Mouse (Mus musculus) hindbrain, postnatal 0 days (tissue): ENCODE measurements around the gene Cers6. TPM values are rescaled to one million over a fixed set of nuclear protein-coding genes. Genes with fewer than 3 reads are reported as not detected.

ENCODE experiments used
- ATAC-seq: fragments of 200-750 bp; cut with Nextera tagmentation; 2 replicates; pipeline ENCODE4 v1.8.0; 2017; ENCODE audit warnings: mild to moderate bottlenecking, moderate TSS enrichment, moderate library complexity
- DNase-seq: peaks from one replicate; pipeline ENCODE4 v3.0.0-alpha.2; 2015; ENCODE audit warnings: low spot score
- H3K27ac ChIP-seq: fragments of 300-500 bp; sonication (generic); 2 replicates; pipeline ENCODE4 v1.5.1; 2014; ENCODE audit warnings: mild to moderate bottlenecking
- H3K27me3 ChIP-seq: fragments of 300-500 bp; sonication (generic); 2 replicates; pipeline ENCODE4 v1.6.1; 2014; ENCODE audit warnings: low read length, mixed read lengths; ENCODE audit not compliant: insufficient read depth
- H3K36me3 ChIP-seq: fragments of 300-500 bp; sonication (generic); 2 replicates; pipeline ENCODE4 v1.6.1; 2014; ENCODE audit warnings: low read length, mixed read lengths; ENCODE audit not compliant: insufficient read depth
- H3K4me1 ChIP-seq: fragments of 300-500 bp; sonication (generic); 2 replicates; pipeline ENCODE4 v1.6.1; 2014; ENCODE audit warnings: antibody characterized with exemption, low read length, mixed read lengths; ENCODE audit not compliant: insufficient read depth
- H3K4me2 ChIP-seq: fragments of 300-500 bp; sonication (generic); 2 replicates; pipeline ENCODE4 v1.6.1; 2014; ENCODE audit warnings: low read depth, mild to moderate bottlenecking, low read length, moderate library complexity, mixed read lengths
- H3K4me3 ChIP-seq: fragments of 300-500 bp; sonication (generic); 2 replicates; pipeline ENCODE4 v1.5.1; 2014; ENCODE audit warnings: low read length
- H3K9ac ChIP-seq: fragments of 300-500 bp; sonication (generic); replicated peaks from 2 replicates; pipeline ENCODE4 v1.6.1; 2014; ENCODE audit warnings: mild to moderate bottlenecking, low read length, moderate library complexity, mixed read lengths
- H3K9me3 ChIP-seq: fragments of 300-500 bp; sonication (generic); 2 replicates; pipeline ENCODE4 v1.6.1; 2016; ENCODE audit warnings: low read length, mixed read lengths
- CTCF ChIP-seq: IDR thresholded peaks from 2 replicates; pipeline ENCODE4 v1.5.1; 2016; ENCODE audit warnings: antibody characterized with exemption, control low read depth, low read depth
- WGBS: fragments of 180-500 bp; shearing (Covaris S2); extraction: QIAGEN DNeasy Blood & Tissue Kit; methylation state at CpG from one replicate; pipeline ENCODE4 v1.1.7; 2014; 5-methylcytosine and 5-hydroxymethylcytosine counted together
- polyA plus RNA-seq: library from polyadenylated mRNA; unstranded; fragments of >200 nt; fragmentation: Nextera tagmentation; extraction: Ambion mirVana; gene quantifications from 2 replicates; pipeline ENCODE4 v1.2.1, GENCODE M21; 2015
- total RNA-seq: library from RNA; depleted of rRNA; stranded (reverse); fragments of >200 nt; gene quantifications from 2 replicates; pipeline ENCODE4 v1.2.3, GENCODE M21; 2014

Gene Cers6
- total and polyA plus RNA-seq, 2 experiments from 2014 or later: 25.8 to 58.7 TPM

DNA sequence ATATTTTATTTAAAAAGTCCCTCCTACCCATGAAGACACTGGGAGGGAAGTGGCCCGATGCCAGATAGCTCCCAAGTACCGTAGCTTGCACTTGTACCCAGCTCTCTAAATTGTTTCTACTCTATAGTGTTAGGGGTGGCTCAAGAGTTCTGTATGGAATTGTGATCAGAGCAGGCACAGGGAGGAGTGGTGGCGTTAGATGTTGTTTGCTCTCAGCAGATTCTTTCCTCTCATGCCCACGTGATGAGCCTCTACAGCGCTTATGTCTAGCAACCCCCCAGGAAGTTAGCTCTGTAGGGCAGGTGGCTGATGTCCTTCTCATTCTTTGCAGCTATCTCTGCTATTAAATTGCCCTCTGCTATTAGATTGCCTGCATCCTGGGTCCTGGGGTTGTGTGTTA, 98.8 kb downstream of the Cers6 start:
- Histone ChIP-seq H3K9ac (no peak overlapping the region), H3K4me1 (0 out of 2 replicates have a peak, but pooled peaks cover 5% of the 10 kb centered on the region), H3K27ac (no peak overlapping the region), H3K27me3 (no peaks in the 10 kb centered on the region), H3K4me2 (no peak overlapping the region), H3K9me3 (no peaks in the 10 kb centered on the region), H3K4me3 (no peak overlapping the region), H3K36me3 (no peaks in the 10 kb centered on the region)
- no peak for ATAC-seq
- TF ChIP-seq CTCF: no peak
- 87% methylated on average over 5 of the region's 5 CpGs for WGBS
- no peak for DNase-seq

DNA sequence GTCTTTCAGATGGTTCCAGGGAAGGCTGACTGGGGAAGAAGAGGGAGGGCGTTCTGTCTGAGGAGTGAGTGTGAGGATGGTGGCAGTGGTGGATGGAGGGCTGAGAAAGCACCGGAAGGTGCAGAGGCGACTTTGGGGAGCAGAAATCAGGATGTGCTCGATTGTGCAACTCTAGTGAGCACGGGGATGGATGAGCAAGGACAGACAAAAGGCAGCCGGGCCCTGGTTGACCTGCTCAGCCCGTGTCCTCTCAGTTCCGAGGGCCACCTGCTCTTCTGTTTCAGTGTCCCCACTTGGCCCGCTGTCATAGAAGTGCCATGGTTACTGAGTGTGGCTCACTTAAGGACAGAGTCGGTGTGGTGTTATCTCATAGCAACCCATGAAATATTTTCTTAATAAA, 99.4 kb downstream of the Cers6 start:
- no peak for TF ChIP-seq CTCF

GRCm38 (mm10) chr2:68966360-68966759, 105.1 kb downstream of the Cers6 start:
- DNase-seq: no peak
- Histone ChIP-seq H3K27me3 (no peaks in the 10 kb centered on the region), H3K9ac (no peak overlapping the region), H3K4me3 (no peak overlapping the region), H3K4me1 (no peaks in the 10 kb centered on the region), H3K36me3 (no peaks in the 10 kb centered on the region), H3K27ac (no peak overlapping the region), H3K4me2 (no peak overlapping the region), H3K9me3 (no peaks in the 10 kb centered on the region)
- TF ChIP-seq CTCF: no peak
- ATAC-seq: no peak; the same call in 1 of the 2 replicates
- WGBS: 52% methylated on average over 1 of the region's 1 CpGs

More for the DNA sequence above, 99.4 kb downstream of the Cers6 start:
- DNase-seq: no peak
- WGBS: 89% methylated on average over 10 of the region's 10 CpGs
- Histone ChIP-seq H3K4me1 (0 out of 2 replicates have a peak, but pooled peaks cover 5% of the 10 kb centered on the region), H3K27me3 (no peaks in the 10 kb centered on the region), H3K9ac (no peak overlapping the region), H3K36me3 (no peaks in the 10 kb centered on the region), H3K4me3 (no peak overlapping the region), H3K4me2 (no peak overlapping the region), H3K27ac (no peak overlapping the region), H3K9me3 (no peaks in the 10 kb centered on the region)
- ATAC-seq: no peak

GRCm38 (mm10) chr2:68968028-68968427, 106.8 kb downstream of the Cers6 start:
- no peaks in the 10 kb centered on the region for H3K36me3 ChIP-seq
- no peak for TF ChIP-seq CTCF
- no peak overlapping the region for H3K4me2 ChIP-seq
- H3K27me3 ChIP-seq: no peaks in the 10 kb centered on the region
- WGBS: 87% methylated on average over 8 of the region's 8 CpGs
- ATAC-seq (no peak), DNase-seq (no peak)
- H3K9ac ChIP-seq: no peak overlapping the region
- no peak overlapping the region for H3K27ac ChIP-seq
- no peaks in the 10 kb centered on the region for H3K9me3 ChIP-seq
- no peaks in the 10 kb centered on the region for H3K4me1 ChIP-seq
- H3K4me3 ChIP-seq: no peak overlapping the region

- Histone ChIP-seq H3K27me3 (no peaks in the 10 kb centered on the region), H3K4me1 (no peaks in the 10 kb centered on the region), H3K4me3 (no peak overlapping the region), H3K9ac (no peak overlapping the region), H3K27ac (no peak overlapping the region), H3K4me2 (no peak overlapping the region), H3K36me3 (no peaks in the 10 kb centered on the region), H3K9me3 (no peaks in the 10 kb centered on the region)
- WGBS: 83% methylated on average over 5 of the region's 5 CpGs
- DNase-seq (no peak), ATAC-seq (no peak)
- TF ChIP-seq CTCF: no peak
Observed at GRCm38 (mm10) chr2:68971840-68972239, 110.6 kb downstream of the Cers6 start.

DNA sequence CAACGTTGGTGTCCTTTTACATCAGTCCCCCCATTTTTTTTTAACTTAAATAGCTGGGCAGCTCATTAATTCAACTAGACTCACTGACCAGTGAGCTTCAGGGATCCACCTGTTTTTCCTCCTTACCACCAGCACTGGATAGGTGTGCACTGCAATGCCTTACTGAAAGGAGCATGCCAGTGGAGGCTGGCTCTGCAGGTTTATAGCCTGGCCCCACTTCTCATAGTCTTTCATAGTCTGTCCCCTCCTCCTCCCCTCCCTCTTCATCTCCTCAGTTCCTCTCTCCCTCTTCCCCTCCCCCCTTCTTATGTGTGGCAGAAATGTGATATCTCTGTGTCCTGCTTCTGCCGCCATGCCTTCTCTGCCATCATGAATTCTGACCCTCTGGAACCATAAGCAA, 112.5 kb downstream of the Cers6 start:
- 81% methylated on average over 2 of the region's 2 CpGs for WGBS
- H3K36me3 ChIP-seq: no peaks in the 10 kb centered on the region
- DNase-seq (no peak), ATAC-seq (no peak)
- no peak overlapping the region for H3K4me2 ChIP-seq
- H3K9me3 ChIP-seq: no peaks in the 10 kb centered on the region
- H3K9ac ChIP-seq: no peak overlapping the region
- no peak overlapping the region for H3K27ac ChIP-seq
- TF ChIP-seq CTCF: no peak
- no peaks in the 10 kb centered on the region for H3K4me1 ChIP-seq
- no peak overlapping the region for H3K4me3 ChIP-seq
- H3K27me3 ChIP-seq: no peaks in the 10 kb centered on the region

GRCm38 (mm10) chr2:68975286-68975685, 114.0 kb downstream of the Cers6 start:
- Histone ChIP-seq H3K9ac (no peak overlapping the region), H3K27ac (no peak overlapping the region), H3K9me3 (no peaks in the 10 kb centered on the region), H3K4me2 (no peak overlapping the region), H3K4me3 (no peak overlapping the region), H3K27me3 (no peaks in the 10 kb centered on the region), H3K36me3 (no peaks in the 10 kb centered on the region), H3K4me1 (no peaks in the 10 kb centered on the region)
- no peak for TF ChIP-seq CTCF
- ATAC-seq (no peak), DNase-seq (no peak)
- 87% methylated on average over 6 of the region's 6 CpGs for WGBS
